Comparison of ENCODE assay signal across 21 mouse cellular contexts in the genomic region with DNA sequence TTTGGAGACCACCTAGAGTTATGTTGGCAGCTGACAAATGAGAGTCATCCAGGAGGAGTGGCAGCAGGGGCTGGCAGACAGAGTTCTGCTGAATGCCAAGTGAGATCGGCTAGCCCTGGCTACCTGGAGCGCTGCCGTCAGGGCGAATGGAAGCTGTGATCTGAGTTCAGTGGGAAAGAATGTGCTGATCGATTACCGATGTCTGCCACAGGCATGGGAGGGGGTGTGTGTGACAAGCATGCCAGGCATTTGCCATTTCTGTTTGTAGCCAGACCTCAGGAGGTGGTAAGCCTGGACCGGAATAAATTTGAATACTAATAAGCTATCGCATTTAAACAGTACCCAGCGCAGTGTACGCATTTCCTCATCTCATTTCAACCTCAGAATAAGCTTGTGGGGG.
A peak's percentile ranks its signal among the peaks of the same experiment; 100 is the strongest.
DNase-seq lines count a peak whose midpoint lies in the region; ATAC-seq and TF ChIP-seq lines count a peak whose summit lies in the region.
"Had no signal": no experiment of that assay in that cellular context is flagged by ENCODE, and none has a peak within 500 bp of the region (broad histone marks: within the 10 kb centered on the region; RNA-seq: fewer than 3 reads in every experiment).

No protein-coding gene starts in this region.

- H3K27me3 ChIP-seq in neural tube, embryonic 12.5 days (replicated peaks) = peaks cover 16% of the 10 kb centered on the region
- peaks cover 13% of the 10 kb centered on the region; the same call in 1 of the 2 replicates for H3K27me3 ChIP-seq in hindbrain, postnatal 0 days (ENCODE audit: insufficient read depth, low read length)
- no peaks in the 10 kb centered on the region for H3K27me3 ChIP-seq in stomach, postnatal 0 days (ENCODE audit: control insufficient read depth, insufficient read depth, low read length)

- H3K9me3 ChIP-seq in neural tube, embryonic 12.5 days = no peaks in the 10 kb centered on the region
- H3K9me3 ChIP-seq in hindbrain, postnatal 0 days (ENCODE audit: low read length) = no peaks in the 10 kb centered on the region
- no peaks in the 10 kb centered on the region for H3K9me3 ChIP-seq in stomach, postnatal 0 days (ENCODE audit: control insufficient read depth, low read length)
- H3K9me3 ChIP-seq: limb, embryonic 15.5 days; stomach, embryonic 15.5 days had no signal

- H3K4me3 ChIP-seq in neural tube, embryonic 12.5 days = no peak overlapping the region
- H3K4me3 ChIP-seq in hindbrain, postnatal 0 days (ENCODE audit: low read length) = no peak overlapping the region
- H3K4me3 ChIP-seq in stomach, postnatal 0 days (ENCODE audit: low read depth, low read length) = no peak overlapping the region
- H3K4me3 ChIP-seq in lung, adult 2 months (replicated peaks; ENCODE audit: extremely low read depth, low read depth, low read length) = no peak overlapping the region
- H3K4me3 ChIP-seq: erythroblast, embryonic 14.5 days; limb, embryonic 15.5 days; myocyte; stomach, embryonic 15.5 days had no signal

- ATAC-seq in cerebellum, adult (ENCODE audit: insufficient number of reproducible peaks, low FRiP score, low TSS enrichment) = no peak
- ATAC-seq in neural tube, embryonic 12.5 days (ENCODE audit: low FRiP score, low read depth) = peak; percentile 42
- ATAC-seq in hindbrain, postnatal 0 days = no peak
- no peak for ATAC-seq in stomach, postnatal 0 days (ENCODE audit: low FRiP score, low TSS enrichment)
- ATAC-seq: intestine, postnatal 0 days had no signal

- no peak overlapping the region for H3K27ac ChIP-seq in neural tube, embryonic 12.5 days
- no peak overlapping the region for H3K27ac ChIP-seq in hindbrain, postnatal 0 days
- no peak overlapping the region for H3K27ac ChIP-seq in stomach, postnatal 0 days (replicated peaks)
- H3K27ac ChIP-seq: limb, embryonic 15.5 days; macrophage; stomach, embryonic 15.5 days had no signal

- no peak overlapping the region for H3K4me2 ChIP-seq in neural tube, embryonic 12.5 days (replicated peaks)
- no peak overlapping the region for H3K4me2 ChIP-seq in hindbrain, postnatal 0 days (ENCODE audit: low read depth, low read length)
- H3K4me2 ChIP-seq in stomach, postnatal 0 days (replicated peaks; ENCODE audit: low read depth) = no peak overlapping the region
- H3K4me2 ChIP-seq: limb, embryonic 15.5 days; stomach, embryonic 15.5 days had no signal

- peaks cover 56% of the 10 kb centered on the region for H3K4me1 ChIP-seq in neural tube, embryonic 12.5 days
- H3K4me1 ChIP-seq in hindbrain, postnatal 0 days (ENCODE audit: insufficient read depth, low read length) = no peaks in the 10 kb centered on the region; the same call in 1 of the 2 replicates
- no peaks in the 10 kb centered on the region for H3K4me1 ChIP-seq in stomach, postnatal 0 days (replicated peaks; ENCODE audit: control insufficient read depth, insufficient read depth)
- H3K4me1 ChIP-seq in lung, adult 2 months (ENCODE audit: control insufficient read depth, insufficient read depth, low read length) = no peaks in the 10 kb centered on the region
- H3K4me1 ChIP-seq: limb, embryonic 15.5 days; stomach, embryonic 15.5 days had no signal

- H3K9ac ChIP-seq in neural tube, embryonic 12.5 days = no peak overlapping the region
- H3K9ac ChIP-seq in hindbrain, postnatal 0 days (replicated peaks; ENCODE audit: low read length) = no peak overlapping the region
- H3K9ac ChIP-seq in stomach, postnatal 0 days (ENCODE audit: low read length) = no peak overlapping the region
- H3K9ac ChIP-seq: limb, embryonic 15.5 days; stomach, embryonic 15.5 days had no signal

- no peak for TF ChIP-seq POLR2A in lung, adult 2 months (IDR thresholded peaks at IDR 0.05; ENCODE audit: borderline replicate concordance, extremely low read depth, low read depth, low read length)

- no peak for TF ChIP-seq EP300 in stomach, postnatal 0 days (optimal IDR thresholded peaks at IDR 0.05)

- H3K36me3 ChIP-seq in neural tube, embryonic 12.5 days = no peaks in the 10 kb centered on the region
- no peaks in the 10 kb centered on the region for H3K36me3 ChIP-seq in hindbrain, postnatal 0 days (ENCODE audit: insufficient read depth, low read length)
- no peaks in the 10 kb centered on the region for H3K36me3 ChIP-seq in stomach, postnatal 0 days (ENCODE audit: control insufficient read depth, insufficient read depth, low read length)
- H3K36me3 ChIP-seq: limb, embryonic 15.5 days; stomach, embryonic 15.5 days had no signal

- WGBS in neural tube, embryonic 12.5 days = 22% methylated on average over 10 of the region's 10 CpGs
- 20% methylated on average over 10 of the region's 10 CpGs for WGBS in hindbrain, postnatal 0 days
- 53% methylated on average over 10 of the region's 10 CpGs for WGBS in stomach, postnatal 0 days
- 48% methylated on average over 10 of the region's 10 CpGs for WGBS in lung, adult 2 months

- peak; percentile 20 to 36 for DNase-seq in cerebellum, postnatal 25 days
- DNase-seq in neural tube, embryonic 10.5 days (ENCODE audit: extremely low spot score, low spot score) = no peak
- DNase-seq in hindbrain, postnatal 0 days (ENCODE audit: low spot score) = peak; percentile 51
- no peak for DNase-seq in stomach, postnatal 0 days (ENCODE audit: low spot score)
- DNase-seq in lung, adult 2 months = no peak
- DNase-seq in spleen, postnatal 4 days (ENCODE audit: low spot score in 2 of 2) = no peak
- DNase-seq: adrenal gland, postnatal 10 days; embryo, embryonic 11 days; heart, adult 18-20 months; heart, postnatal 14 days; kidney, postnatal 36 days; lung, adult 18-20 months; thymus, postnatal 14 days had no signal

- TF ChIP-seq CTCF in hindbrain, postnatal 0 days (IDR thresholded peaks at IDR 0.05; ENCODE audit: low read depth) = no peak
- no peak for TF ChIP-seq CTCF in stomach, postnatal 0 days (IDR thresholded peaks at IDR 0.05; ENCODE audit: low read depth)
- TF ChIP-seq CTCF in lung, adult 2 months (IDR thresholded peaks at IDR 0.05; ENCODE audit: insufficient read depth, low read length) = no peak

Comparison
In these comparisons a context has a peak if more than half of its experiments do, and no peak if none do; other contexts are left out.
1. DNase-seq: peak in cerebellum, postnatal 25 days (2 of 2) and hindbrain, postnatal 0 days (single experiment); none in neural tube, embryonic 10.5 days (single experiment), stomach, postnatal 0 days (single experiment), lung, adult 2 months (single experiment) and spleen, postnatal 4 days (0 of 2).